Mouse (Mus musculus) heart, adult 9 months (tissue): ENCODE measurements around the gene Mei1.

Source experiments
- DNase-seq, 2 experiments: peaks; one replicate each; pipeline ENCODE4 v3.0.0; 2022; ENCODE audit warnings: low spot score in 2 of 2

Mei1 gene

DNA sequence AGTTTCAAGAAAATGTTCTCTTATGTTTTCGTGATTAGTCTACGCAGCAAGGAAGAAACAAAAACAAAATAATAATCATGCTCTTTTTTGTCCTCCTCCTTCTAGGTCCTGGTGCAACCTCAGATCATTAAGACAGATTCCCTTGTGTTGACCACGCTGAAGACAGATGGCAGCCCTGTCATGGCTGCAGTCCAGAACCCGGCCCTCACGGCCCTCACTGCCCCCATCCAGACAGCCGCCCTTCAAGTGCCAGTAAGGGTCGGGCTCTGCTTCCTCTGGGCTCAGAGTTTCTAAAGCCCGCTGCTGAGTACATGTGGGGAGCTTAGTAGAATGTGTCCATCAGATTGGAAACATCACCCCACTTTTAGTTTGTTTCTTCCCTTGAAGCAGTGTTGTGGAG is 102.9 kb downstream of the Mei1 start:
- DNase-seq: no peak

DNA sequence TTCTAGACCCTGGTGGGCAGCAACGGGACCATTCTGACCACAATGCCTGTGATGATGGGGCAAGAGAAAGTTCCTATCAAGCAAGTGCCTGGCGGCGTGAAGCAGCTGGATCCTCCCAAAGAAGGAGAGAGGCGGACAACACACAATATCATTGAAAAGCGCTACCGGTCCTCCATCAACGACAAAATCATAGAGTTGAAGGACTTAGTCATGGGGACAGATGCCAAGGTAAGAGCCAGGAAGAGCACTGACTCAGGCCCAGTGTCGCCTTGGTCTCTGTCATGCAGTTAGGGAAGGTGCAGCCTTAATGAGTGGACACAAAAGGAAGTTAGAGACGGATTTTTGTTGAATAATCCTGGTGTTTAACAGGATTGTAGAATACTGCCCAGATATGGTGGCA is 105.3 kb downstream of the Mei1 start:
- DNase-seq: no peak
